Mouse (Mus musculus) midbrain, embryonic 10.5 days (tissue): ENCODE results near the gene C1qtnf2. TPM values are rescaled to one million over a fixed set of nuclear protein-coding genes. Genes with fewer than 3 reads are reported as not detected.

Experiments
- DNase-seq: peaks from one replicate; pipeline ENCODE4 v3.0.0-alpha.2; 2017; ENCODE audit warnings: low spot score
- H3K27ac ChIP-seq: fragments of 300-500 bp; sonication (generic); replicated peaks from 2 replicates; pipeline ENCODE4 v1.5.1; 2016; ENCODE audit warnings: mild to moderate bottlenecking
- H3K27me3 ChIP-seq: fragments of 300-500 bp; sonication (generic); 2 replicates; pipeline ENCODE4 v1.6.1; 2016; ENCODE audit warnings: low read depth, mild to moderate bottlenecking; ENCODE audit not compliant: poor library complexity, severe bottlenecking
- H3K36me3 ChIP-seq: fragments of 300-500 bp; sonication (generic); 2 replicates; pipeline ENCODE4 v1.6.1; 2016; ENCODE audit warnings: mild to moderate bottlenecking, moderate library complexity
- H3K4me1 ChIP-seq: fragments of 300-500 bp; sonication (generic); 2 replicates; pipeline ENCODE4 v1.6.1; 2016
- H3K4me3 ChIP-seq: fragments of 300-500 bp; sonication (generic); 2 replicates; pipeline ENCODE4 v1.5.1; 2016; ENCODE audit warnings: mild to moderate bottlenecking, moderate library complexity
- H3K9me3 ChIP-seq: fragments of 300-500 bp; sonication (generic); replicated peaks from 2 replicates; pipeline ENCODE4 v1.6.1; 2016; ENCODE audit warnings: mild to moderate bottlenecking
- WGBS: fragments of 180-500 bp; shearing (Covaris S2); methylation state at CpG from one replicate; pipeline ENCODE4 v1.1.7; 2016; 5-methylcytosine and 5-hydroxymethylcytosine counted together
- polyA plus RNA-seq: library from polyadenylated mRNA; unstranded; fragments of >200 nt; fragmentation: Nextera tagmentation; extraction: Ambion mirVana; gene quantifications from 2 replicates; pipeline ENCODE4 v1.2.1, GENCODE M21; 2016

C1qtnf2 gene
- polyA plus RNA-seq, 1 experiment from 2014 or later: 1.4 TPM

- no peaks in the 10 kb centered on the region for H3K36me3 ChIP-seq
- WGBS: 37% methylated on average over 7 of the region's 7 CpGs
Measured at GRCm38 (mm10) chr11:43492663-43493062, 18.6 kb downstream of the C1qtnf2 start.

GRCm38 (mm10) chr11:43493815-43494409, 19.8 kb downstream of the C1qtnf2 start:
- Histone ChIP-seq H3K4me1 (peaks cover 15% of the 10 kb centered on the region), H3K36me3 (no peaks in the 10 kb centered on the region), H3K9me3 (peaks cover 4% of the 10 kb centered on the region; the same call in 1 of the 2 replicates), H3K27me3 (no peaks in the 10 kb centered on the region), H3K27ac (peak overlapping the region; percentile 81), H3K4me3 (no peak overlapping the region)
- peak; percentile 84 for DNase-seq
- whole genome bisulfite sequencing: 24% methylated on average over 6 of the region's 6 CpGs

More at GRCm38 (mm10) chr11:43492663-43493062, 18.6 kb downstream of the C1qtnf2 start:
- peak; percentile 74 for DNase-seq
- H3K9me3 ChIP-seq: no peaks in the 10 kb centered on the region
- no peaks in the 10 kb centered on the region for H3K27me3 ChIP-seq
- H3K4me1 ChIP-seq: peaks cover 15% of the 10 kb centered on the region
- no peak overlapping the region for H3K27ac ChIP-seq
- no peak overlapping the region for H3K4me3 ChIP-seq

GRCm38 (mm10) chr11:43495037-43495436, 21.0 kb downstream of the C1qtnf2 start:
- Histone ChIP-seq H3K36me3 (no peaks in the 10 kb centered on the region), H3K4me1 (peaks cover 15% of the 10 kb centered on the region)
- WGBS: 44% methylated on average over 8 of the region's 8 CpGs

GRCm38 (mm10) chr11:43495532-43495931, 21.5 kb downstream of the C1qtnf2 start:
- Histone ChIP-seq H3K36me3 (no peaks in the 10 kb centered on the region), H3K27ac (0 out of 2 replicates have a peak overlapping the region, but pooled peaks have one; percentile 81), H3K27me3 (no peaks in the 10 kb centered on the region), H3K4me1 (peaks cover 15% of the 10 kb centered on the region), H3K9me3 (peaks cover 4% of the 10 kb centered on the region; the same call in 1 of the 2 replicates), H3K4me3 (no peak overlapping the region)
- WGBS: 73% methylated on average over 3 of the region's 3 CpGs
- no peak for DNase-seq

More at GRCm38 (mm10) chr11:43495037-43495436, 21.0 kb downstream of the C1qtnf2 start:
- DNase-seq: peak; percentile 47
- Histone ChIP-seq H3K9me3 (peaks cover 4% of the 10 kb centered on the region; the same call in 1 of the 2 replicates), H3K27ac (peak overlapping the region; percentile 81), H3K4me3 (no peak overlapping the region), H3K27me3 (no peaks in the 10 kb centered on the region)

GRCm38 (mm10) chr11:43501256-43501655, 27.2 kb downstream of the C1qtnf2 start:
- H3K4me1 ChIP-seq: no peaks in the 10 kb centered on the region
- WGBS: 89% methylated on average over 6 of the region's 6 CpGs
- H3K9me3 ChIP-seq: peaks cover 4% of the 10 kb centered on the region; the same call in 1 of the 2 replicates
- H3K36me3 ChIP-seq: no peaks in the 10 kb centered on the region
- H3K4me3 ChIP-seq: no peak overlapping the region
- no peaks in the 10 kb centered on the region for H3K27me3 ChIP-seq
- DNase-seq: no peak
- H3K27ac ChIP-seq: no peak overlapping the region

- Histone ChIP-seq H3K36me3 (no peaks in the 10 kb centered on the region), H3K27ac (no peak overlapping the region), H3K4me3 (no peak overlapping the region), H3K4me1 (no peaks in the 10 kb centered on the region), H3K9me3 (no peaks in the 10 kb centered on the region), H3K27me3 (no peaks in the 10 kb centered on the region)
- no peak for DNase-seq
- 92% methylated on average over 7 of the region's 7 CpGs for WGBS
Measured at GRCm38 (mm10) chr11:43505188-43505587, 31.1 kb downstream of the C1qtnf2 start.

- Histone ChIP-seq H3K4me3 (no peak overlapping the region), H3K4me1 (no peaks in the 10 kb centered on the region), H3K27ac (no peak overlapping the region), H3K27me3 (no peaks in the 10 kb centered on the region), H3K36me3 (no peaks in the 10 kb centered on the region), H3K9me3 (no peaks in the 10 kb centered on the region)
- no peak for DNase-seq
- 84% methylated on average over 6 of the region's 6 CpGs for WGBS
Measured at GRCm38 (mm10) chr11:43507976-43508375, 33.9 kb downstream of the C1qtnf2 start.

- WGBS: 92% methylated on average over 5 of the region's 5 CpGs
- H3K27ac ChIP-seq: no peak overlapping the region
- DNase-seq: no peak
- no peaks in the 10 kb centered on the region for H3K27me3 ChIP-seq
- no peaks in the 10 kb centered on the region for H3K36me3 ChIP-seq
- no peaks in the 10 kb centered on the region for H3K4me1 ChIP-seq
- H3K9me3 ChIP-seq: no peaks in the 10 kb centered on the region
- H3K4me3 ChIP-seq: no peak overlapping the region
Measured at GRCm38 (mm10) chr11:43509878-43510277, 35.8 kb downstream of the C1qtnf2 start.

- Histone ChIP-seq H3K9me3 (no peaks in the 10 kb centered on the region), H3K27me3 (no peaks in the 10 kb centered on the region), H3K4me1 (peaks cover 6% of the 10 kb centered on the region), H3K36me3 (no peaks in the 10 kb centered on the region), H3K27ac (no peak overlapping the region), H3K4me3 (no peak overlapping the region)
- WGBS: 73% methylated on average over 2 of the region's 2 CpGs
- no peak for DNase-seq
Measured at GRCm38 (mm10) chr11:43512661-43513190, 38.6 kb downstream of the C1qtnf2 start.

GRCm38 (mm10) chr11:43516344-43517021, 42.4 kb downstream of the C1qtnf2 start:
- no peaks in the 10 kb centered on the region for H3K9me3 ChIP-seq
- peaks cover 11% of the 10 kb centered on the region for H3K4me1 ChIP-seq
- H3K27me3 ChIP-seq: no peaks in the 10 kb centered on the region
- WGBS: 39% methylated on average over 8 of the region's 8 CpGs
- H3K27ac ChIP-seq: peak overlapping the region; percentile 53; the same call in 1 of the 2 replicates
- peak; percentile 62 for DNase-seq
- no peaks in the 10 kb centered on the region for H3K36me3 ChIP-seq
- H3K4me3 ChIP-seq: no peak overlapping the region

GRCm38 (mm10) chr11:43517641-43518040, 43.6 kb downstream of the C1qtnf2 start:
- Histone ChIP-seq H3K4me1 (peaks cover 11% of the 10 kb centered on the region), H3K27ac (no peak overlapping the region), H3K36me3 (no peaks in the 10 kb centered on the region), H3K9me3 (no peaks in the 10 kb centered on the region), H3K27me3 (no peaks in the 10 kb centered on the region), H3K4me3 (no peak overlapping the region)
- no peak for DNase-seq
- 82% methylated on average over 11 of the region's 11 CpGs for WGBS

GRCm38 (mm10) chr11:43518086-43518485, 44.0 kb downstream of the C1qtnf2 start:
- Histone ChIP-seq H3K27me3 (no peaks in the 10 kb centered on the region), H3K27ac (no peak overlapping the region), H3K4me3 (no peak overlapping the region), H3K36me3 (no peaks in the 10 kb centered on the region), H3K4me1 (peaks cover 11% of the 10 kb centered on the region), H3K9me3 (no peaks in the 10 kb centered on the region)
- no peak for DNase-seq

GRCm38 (mm10) chr11:43518821-43519220, 44.7 kb downstream of the C1qtnf2 start:
- no peak for DNase-seq

More at GRCm38 (mm10) chr11:43518821-43519220, 44.7 kb downstream of the C1qtnf2 start:
- Histone ChIP-seq H3K9me3 (no peaks in the 10 kb centered on the region), H3K27ac (no peak overlapping the region), H3K27me3 (no peaks in the 10 kb centered on the region), H3K4me3 (no peak overlapping the region), H3K36me3 (no peaks in the 10 kb centered on the region), H3K4me1 (peaks cover 11% of the 10 kb centered on the region)
